ENCODE assay signal across 25 mouse cellular contexts in the genomic region with DNA sequence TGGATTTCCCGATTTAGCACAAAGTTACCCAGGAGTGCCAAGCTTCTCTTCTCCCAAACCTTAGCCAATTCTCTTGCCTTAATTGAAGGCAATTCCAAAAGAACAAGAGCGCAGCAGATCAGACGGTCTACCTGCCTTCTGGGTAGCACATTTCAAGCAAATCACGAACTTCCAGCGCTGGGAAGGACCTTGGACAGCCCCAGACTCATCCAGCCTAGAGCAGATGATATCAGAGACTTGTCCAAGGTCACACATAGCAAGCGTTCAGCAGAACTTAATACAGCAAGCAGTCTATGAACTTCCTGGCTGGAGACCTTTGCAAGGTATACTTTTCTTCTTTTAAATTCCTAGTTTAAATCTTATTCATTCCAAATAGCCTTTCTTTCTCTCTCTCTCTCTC. TPM values are rescaled to one million over a fixed set of nuclear protein-coding genes. Genes with fewer than 3 reads are reported as not detected.
DNase-seq lines count a peak whose midpoint lies in the region; ATAC-seq and TF ChIP-seq lines count a peak whose summit lies in the region.
"Had no signal": no experiment of that assay in that cellular context is flagged by ENCODE, and none has a peak within 500 bp of the region (broad histone marks: within the 10 kb centered on the region; RNA-seq: fewer than 3 reads in every experiment).

No protein-coding gene starts in this region.

- 76% methylated on average over 6 of the region's 6 CpGs for WGBS in hindbrain, postnatal 0 days
- WGBS in hindbrain, embryonic 14.5 days = 83% methylated on average over 6 of the region's 6 CpGs

- H3K4me3 ChIP-seq in hindbrain, postnatal 0 days (ENCODE audit: low read length) = no peak overlapping the region
- no peak overlapping the region for H3K4me3 ChIP-seq in hindbrain, embryonic 14.5 days (replicated peaks; ENCODE audit: low read length)
- H3K4me3 ChIP-seq in myocyte = no peak overlapping the region
- H3K4me3 ChIP-seq: embryonic facial prominence, embryonic 15.5 days; intestine, embryonic 15.5 days; limb, embryonic 10.5 days; liver, embryonic 15.5 days; lung, embryonic 15.5 days had no signal

- H3K36me3 ChIP-seq in hindbrain, postnatal 0 days (ENCODE audit: insufficient read depth, low read length) = no peaks in the 10 kb centered on the region
- no peaks in the 10 kb centered on the region for H3K36me3 ChIP-seq in hindbrain, embryonic 14.5 days (replicated peaks; ENCODE audit: control insufficient read depth, insufficient read depth)
- H3K36me3 ChIP-seq in myocyte (ENCODE audit: control insufficient read depth, insufficient read depth) = no peaks in the 10 kb centered on the region
- H3K36me3 ChIP-seq: embryonic facial prominence, embryonic 15.5 days; intestine, embryonic 15.5 days; liver, embryonic 15.5 days; lung, embryonic 15.5 days had no signal

- no peaks in the 10 kb centered on the region for H3K27me3 ChIP-seq in hindbrain, postnatal 0 days (ENCODE audit: insufficient read depth, low read length)
- H3K27me3 ChIP-seq in hindbrain, embryonic 14.5 days (ENCODE audit: control insufficient read depth, insufficient read depth, low read length) = peaks cover 14% of the 10 kb centered on the region; the same call in 1 of the 2 replicates
- no peaks in the 10 kb centered on the region for H3K27me3 ChIP-seq in myocyte (ENCODE audit: control insufficient read depth, insufficient read depth, insufficient read length)

- H3K4me2 ChIP-seq in hindbrain, postnatal 0 days (ENCODE audit: low read depth, low read length) = peak overlapping the region; percentile 5; the same call in 1 of the 2 replicates
- H3K4me2 ChIP-seq in hindbrain, embryonic 14.5 days (replicated peaks) = no peak overlapping the region
- H3K4me2 ChIP-seq in myocyte (ENCODE audit: low read depth) = no peak overlapping the region
- H3K4me2 ChIP-seq: embryonic facial prominence, embryonic 15.5 days; heart, embryonic 11.5 days; intestine, embryonic 15.5 days; liver, embryonic 15.5 days; lung, embryonic 15.5 days had no signal

- peaks cover 20% of the 10 kb centered on the region for H3K4me1 ChIP-seq in hindbrain, postnatal 0 days (ENCODE audit: insufficient read depth, low read length)
- H3K4me1 ChIP-seq in hindbrain, embryonic 14.5 days (replicated peaks; ENCODE audit: control insufficient read depth, insufficient read depth, low read length) = peaks cover 22% of the 10 kb centered on the region; the same call in 1 of the 2 replicates

- H3K79me2 ChIP-seq in myocyte (ENCODE audit: control insufficient read depth, insufficient read depth) = no peaks in the 10 kb centered on the region

- no peak for ATAC-seq in hindbrain, postnatal 0 days
- no peak for ATAC-seq in hindbrain, embryonic 14.5 days (ENCODE audit: low FRiP score)
- ATAC-seq: CD4-positive, CD25-positive, alpha-beta regulatory T cell, adult 4 months; forebrain, embryonic 14.5 days; intestine, embryonic 15.5 days had no signal

- TF ChIP-seq CTCF in hindbrain, postnatal 0 days (IDR thresholded peaks at IDR 0.05; ENCODE audit: low read depth) = no peak

- peak; percentile 59 for DNase-seq in adrenal gland, adult 2 months
- no peak for DNase-seq in adrenal gland, postnatal 10 days
- DNase-seq in hindbrain, postnatal 0 days (ENCODE audit: low spot score) = no peak
- DNase-seq in hindbrain, embryonic 14.5 days (ENCODE audit: low spot score) = no peak
- DNase-seq in adrenal gland, postnatal 36 days = peak; percentile 57 to 63
- DNase-seq in cerebellum, adult 11 months = no peak
- DNase-seq: cerebellum, adult 9-11 months; gastrocnemius, postnatal 14 days; heart, adult 11 months; kidney, adult 8-10 months; kidney, postnatal 10 days; liver; lung, postnatal 4 days; thymus, adult 2 months; thymus, postnatal 4 days had no signal

- TF ChIP-seq POLR2A in myocyte (IDR thresholded peaks at IDR 0.05; ENCODE audit: insufficient read length, low read depth) = no peak

- H3ac ChIP-seq in myocyte (ENCODE audit: control insufficient read depth, insufficient read length) = no peak overlapping the region

- H3K9me3 ChIP-seq in hindbrain, postnatal 0 days (ENCODE audit: low read length) = no peaks in the 10 kb centered on the region
- no peaks in the 10 kb centered on the region for H3K9me3 ChIP-seq in hindbrain, embryonic 14.5 days (ENCODE audit: control insufficient read depth, low read length)
- H3K9me3 ChIP-seq: embryonic facial prominence, embryonic 15.5 days; intestine, embryonic 15.5 days; limb, embryonic 10.5 days; liver, embryonic 15.5 days; lung, embryonic 15.5 days had no signal

- no peak overlapping the region for H3K27ac ChIP-seq in hindbrain, postnatal 0 days
- no peak overlapping the region for H3K27ac ChIP-seq in hindbrain, embryonic 14.5 days
- H3K27ac ChIP-seq: embryonic facial prominence, embryonic 15.5 days; intestine, embryonic 15.5 days; limb, embryonic 10.5 days; liver, embryonic 15.5 days; lung, embryonic 15.5 days; stomach, postnatal 0 days had no signal

- no peak overlapping the region for H3K9ac ChIP-seq in hindbrain, postnatal 0 days (replicated peaks; ENCODE audit: low read length)
- H3K9ac ChIP-seq in hindbrain, embryonic 14.5 days = no peak overlapping the region
- H3K9ac ChIP-seq: embryonic facial prominence, embryonic 15.5 days; intestine, embryonic 15.5 days; liver, embryonic 15.5 days; lung, embryonic 15.5 days had no signal

TF ChIP-seq in myocyte, 11 proteins besides CTCF, POLR2A, EP300 and RAD21:
- TF ChIP-seq TCF3 (IDR thresholded peaks at IDR 0.05; ENCODE audit: insufficient read length, low read depth) = no peak
- TF ChIP-seq REST (IDR thresholded peaks at IDR 0.05; ENCODE audit: insufficient read depth, insufficient read length) = peak; percentile 42

RNA-seq across cellular contexts. Expression of a gene that starts 4.3 kb away (rescaled TPM):
- 10 to 100 TPM; 51.5 to 57.1 TPM for total RNA-seq in adrenal gland, adult 2 months (2021)
- 96.9 and 101 TPM in 2 replicates for polyA plus RNA-seq in adrenal gland, adult 2 months (2012; rRNA removed)
- 10 to 100 TPM; 13.7 to 14.9 TPM for total RNA-seq in adrenal gland, postnatal 10 days (2021)
- 26.4 and 34.6 TPM in 2 replicates for total RNA-seq in hindbrain, postnatal 0 days (2014; rRNA removed)
- 4.7 TPM in 2 replicates for polyA plus RNA-seq in hindbrain, postnatal 0 days (2015; fragmentation: Nextera tagmentation; extraction: Ambion mirVana)
- 5.8 and 8.0 TPM in 2 replicates for polyA plus RNA-seq in hindbrain, embryonic 14.5 days (2014; fragmentation: Nextera tagmentation; extraction: Ambion mirVana)
- total RNA-seq in adrenal gland, postnatal 36 days (2021) = 10 to 100 TPM; 33.5 to 59.9 TPM
- polyA plus RNA-seq in myocyte (2012; fragmentation: generic; extraction: Trizol) = 18.8 TPM

RNA-seq across cellular contexts. Expression of a gene that starts 53.1 kb away (rescaled TPM):
- 100 to 1,000 TPM; 166 to 207 TPM for total RNA-seq in adrenal gland, adult 2 months (2021)
- 21.2 and 22.1 TPM in 2 replicates for polyA plus RNA-seq in adrenal gland, adult 2 months (2012; rRNA removed)
- total RNA-seq in adrenal gland, postnatal 10 days (2021) = 100 to 1,000 TPM; 128 to 131 TPM
- 125 and 136 TPM in 2 replicates for total RNA-seq in hindbrain, postnatal 0 days (2014; rRNA removed)
- 357 and 367 TPM in 2 replicates for polyA plus RNA-seq in hindbrain, postnatal 0 days (2015; fragmentation: Nextera tagmentation; extraction: Ambion mirVana)
- 409 and 428 TPM in 2 replicates for polyA plus RNA-seq in hindbrain, embryonic 14.5 days (2014; fragmentation: Nextera tagmentation; extraction: Ambion mirVana)
- 100 to 1,000 TPM; 186 to 187 TPM for total RNA-seq in adrenal gland, postnatal 36 days (2021)
- 447 TPM for polyA plus RNA-seq in myocyte (2012; fragmentation: generic; extraction: Trizol)

Comparison
In these comparisons a context has a peak if more than half of its experiments do, and no peak if none do; other contexts are left out.
1. DNase-seq: peak in adrenal gland, adult 2 months (single experiment) and adrenal gland, postnatal 36 days (2 of 2); none in adrenal gland, postnatal 10 days (single experiment), hindbrain, postnatal 0 days (single experiment), hindbrain, embryonic 14.5 days (single experiment) and cerebellum, adult 11 months (single experiment).